Mouse (Mus musculus) Muller cell, postnatal 12 days (primary cell): ENCODE data around the gene H2-M10.2.
A peak's percentile ranks its signal among the peaks of the same experiment; 100 is the strongest.

Source experiments
- DNase-seq: peaks from one replicate; pipeline ENCODE4 v3.0.0-alpha.2; 2015; ENCODE audit errors: inconsistent ontology term

Gene H2-M10.2

DNA sequence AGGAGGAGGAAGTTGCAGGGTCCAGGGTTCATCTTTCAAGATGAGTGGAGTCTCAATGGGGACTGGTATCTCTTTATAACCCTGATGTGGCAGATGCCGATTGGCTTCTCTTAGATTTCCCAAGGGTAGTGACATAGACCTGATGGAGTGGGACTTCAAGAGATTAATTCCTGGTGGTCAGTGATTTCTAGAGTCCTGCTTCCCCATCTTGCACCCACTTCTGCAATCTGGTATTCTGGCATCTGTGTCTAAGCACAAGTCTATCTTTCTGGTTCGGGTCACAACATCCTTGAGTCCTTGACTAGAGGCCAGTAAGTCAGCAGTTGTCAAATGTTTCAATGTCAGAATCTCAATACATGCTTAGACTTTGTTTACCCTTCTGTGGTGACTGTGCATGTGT, at the start of gene H2-M10.2:
Gene H2-M10.2 (minus strand): TSS at position 101 of the 400 bp plus-strand sequence.
- no peak for DNase-seq

DNA sequence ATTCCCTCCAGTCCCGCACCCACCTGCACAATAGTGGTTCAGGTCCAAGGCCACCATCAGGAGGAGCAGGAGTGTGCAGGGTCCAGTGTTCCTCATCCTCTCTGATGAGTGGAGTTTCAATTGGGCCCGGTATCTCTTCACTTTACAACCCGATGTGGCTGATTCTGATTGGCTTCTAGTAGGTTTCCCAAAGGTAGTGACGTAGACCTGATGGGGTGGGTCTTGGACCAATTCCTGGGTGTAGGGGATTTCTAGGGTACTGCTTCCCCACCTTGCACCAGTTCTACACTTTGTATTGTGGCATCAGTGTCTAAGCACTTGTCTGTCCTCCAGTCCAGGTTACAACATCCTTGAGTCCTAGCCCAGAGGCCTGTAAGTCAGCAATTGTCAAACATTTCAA, 39.8 kb upstream of the H2-M10.2 start, which contains the start of gene H2-M10.1:
Gene H2-M10.1 (minus strand): TSS at position 101 of the 400 bp plus-strand sequence.
- DNase-seq, result no peak

DNA sequence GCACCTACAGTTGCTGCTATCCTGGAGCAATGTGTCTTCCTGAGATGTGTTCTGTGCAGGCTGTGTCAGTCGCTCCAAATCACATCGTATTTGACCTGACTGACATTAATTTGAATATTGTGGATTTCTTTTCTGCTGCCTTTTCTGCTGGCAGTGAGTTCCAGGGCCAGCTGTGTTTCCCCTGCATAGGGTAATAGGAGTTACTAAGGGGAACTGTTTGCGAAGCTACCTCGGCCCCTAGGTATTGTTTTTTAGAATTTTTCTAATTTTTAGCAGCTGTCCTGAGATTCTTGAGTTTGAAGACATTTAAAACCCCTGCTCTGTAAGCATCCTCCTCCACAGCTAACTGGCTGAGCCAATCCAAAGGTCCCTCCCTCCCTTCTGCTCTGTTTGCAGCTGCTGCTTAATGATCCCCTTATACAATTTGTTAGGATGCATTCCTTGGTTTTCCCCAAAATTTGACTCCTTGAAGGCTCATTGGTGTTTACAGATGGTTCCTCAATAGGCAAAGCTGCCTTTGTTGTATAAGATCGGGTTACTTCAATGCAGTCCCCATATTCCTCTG, 29.5 kb upstream of the H2-M10.2 start:
- DNase-seq, result no peak

DNA sequence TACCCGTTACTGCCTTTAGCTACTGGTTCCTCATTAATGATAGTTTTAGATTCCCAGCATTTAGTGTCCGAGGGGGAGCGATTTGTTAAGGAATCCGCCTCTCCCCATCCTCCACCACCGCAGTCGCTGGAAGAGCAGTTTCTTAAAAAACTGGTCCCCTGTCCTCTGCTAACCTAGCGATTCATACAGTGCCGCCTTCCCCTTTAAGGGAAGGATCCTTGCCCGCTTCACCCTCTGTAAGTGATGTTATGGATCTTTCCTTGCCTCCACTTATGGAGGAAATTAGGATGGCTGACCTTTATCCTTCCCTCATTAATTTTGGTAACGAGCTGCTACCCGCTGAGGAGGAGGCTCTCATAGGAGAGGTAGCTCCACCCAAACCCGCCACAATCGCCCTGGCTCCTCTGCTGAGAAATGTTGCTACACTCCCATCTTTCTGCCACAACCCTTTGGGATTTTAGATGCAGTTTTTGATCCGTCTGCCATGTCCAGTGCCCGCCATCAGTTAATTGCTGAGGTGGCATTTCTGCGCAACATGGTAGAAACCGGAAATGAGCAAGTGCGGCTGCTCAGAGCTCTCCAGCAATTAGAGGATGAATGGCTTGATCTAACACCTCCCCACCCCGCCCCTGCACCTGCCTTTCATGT, 28.9 kb upstream of the H2-M10.2 start:
- peak; percentile 58 for DNase-seq

DNA sequence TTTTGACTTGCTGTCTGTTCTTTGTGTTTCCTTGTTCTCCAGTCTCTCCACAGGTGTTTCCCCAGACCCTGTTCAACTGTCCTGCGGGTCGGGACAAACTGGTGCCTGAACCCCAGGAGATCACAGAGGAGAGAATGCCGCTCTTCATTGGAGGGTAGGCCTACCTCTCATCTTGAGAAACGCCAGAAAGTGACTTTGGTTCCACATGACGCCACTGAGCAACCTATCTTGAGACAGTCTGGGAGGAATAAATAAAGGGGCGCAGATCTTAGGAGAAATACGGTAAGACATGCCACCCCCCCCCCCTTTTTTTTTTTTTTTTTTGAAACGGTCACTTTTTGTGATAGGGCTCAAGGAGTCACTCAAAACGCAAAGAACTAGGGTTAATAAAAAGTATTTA, 28.2 kb upstream of the H2-M10.2 start:
- no peak for DNase-seq

DNA sequence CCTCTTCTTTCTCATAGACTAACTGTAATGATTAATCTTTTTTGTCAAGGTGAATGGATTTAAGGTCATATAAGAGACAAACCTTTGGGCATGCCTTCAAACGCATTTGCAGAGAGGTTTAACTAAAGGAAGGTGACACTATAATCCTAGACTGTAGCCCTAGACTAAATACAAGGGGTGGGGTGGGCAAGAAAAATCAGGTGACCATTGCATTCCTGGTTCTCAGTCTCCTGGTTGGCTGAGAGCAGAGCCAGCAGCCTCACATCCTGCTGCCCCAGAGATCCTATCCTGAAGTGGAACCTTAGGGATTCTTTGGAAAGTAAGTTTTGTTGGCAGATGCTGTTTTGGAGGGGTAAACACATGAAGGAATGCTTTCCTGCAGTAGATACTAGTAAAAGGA, 23.0 kb upstream of the H2-M10.2 start:
- no peak for DNase-seq

DNA sequence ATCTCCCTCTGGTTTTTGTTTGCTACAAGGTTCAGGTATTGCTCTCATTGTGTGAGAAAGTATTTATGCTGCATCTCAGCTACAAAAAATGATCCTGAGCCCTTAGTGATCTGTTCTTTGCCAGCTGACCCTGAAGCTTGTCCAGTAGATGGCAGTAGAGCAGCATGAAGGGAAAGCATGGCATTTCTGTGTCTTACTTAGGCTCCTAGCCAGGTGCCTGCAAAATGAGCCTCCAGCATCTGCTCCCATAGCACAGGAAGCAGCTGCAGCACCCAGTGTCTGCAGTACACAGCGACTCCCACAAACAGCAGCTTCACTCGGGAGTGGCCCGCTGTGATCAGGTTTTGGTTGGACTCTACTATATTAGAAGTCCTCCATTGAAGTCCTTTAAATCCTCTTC, 22.6 kb upstream of the H2-M10.2 start:
- DNase-seq, result peak; percentile 58

DNA sequence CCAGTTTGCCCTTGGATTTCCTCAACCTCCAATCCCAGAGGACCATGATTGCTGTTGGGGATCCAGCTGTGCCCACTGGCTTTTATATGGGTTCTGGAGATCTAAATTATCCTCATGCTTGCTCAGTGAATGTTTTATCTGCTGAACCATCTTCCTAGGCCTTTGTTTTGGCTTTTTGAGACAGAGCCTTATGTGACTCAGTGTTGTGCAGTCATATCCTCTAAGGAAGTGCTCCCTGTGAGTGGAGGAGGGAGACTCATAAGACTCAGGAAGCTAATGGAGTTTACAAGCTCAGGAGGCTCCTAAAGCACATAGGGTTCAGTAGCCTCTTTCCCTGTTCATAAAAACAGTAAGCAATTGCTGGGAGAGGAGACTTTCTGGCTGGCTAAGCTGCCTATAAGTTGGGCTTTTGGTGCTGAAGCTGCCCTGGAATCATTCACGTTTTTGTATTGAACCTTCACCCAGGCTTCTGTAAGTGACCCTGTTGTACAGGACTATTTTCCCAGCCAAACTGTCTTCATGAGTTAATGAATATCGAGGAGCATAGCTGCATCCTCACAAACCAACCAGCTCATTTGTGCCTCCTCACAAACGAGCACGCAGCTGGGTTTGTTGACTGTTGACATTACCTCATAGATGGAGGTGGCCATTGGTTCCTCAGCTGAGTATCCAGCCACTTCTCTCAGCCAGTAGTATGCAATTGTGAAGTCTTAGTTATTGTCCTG, 4.6 kb downstream of the H2-M10.2 start:
- DNase-seq, result no peak

DNA sequence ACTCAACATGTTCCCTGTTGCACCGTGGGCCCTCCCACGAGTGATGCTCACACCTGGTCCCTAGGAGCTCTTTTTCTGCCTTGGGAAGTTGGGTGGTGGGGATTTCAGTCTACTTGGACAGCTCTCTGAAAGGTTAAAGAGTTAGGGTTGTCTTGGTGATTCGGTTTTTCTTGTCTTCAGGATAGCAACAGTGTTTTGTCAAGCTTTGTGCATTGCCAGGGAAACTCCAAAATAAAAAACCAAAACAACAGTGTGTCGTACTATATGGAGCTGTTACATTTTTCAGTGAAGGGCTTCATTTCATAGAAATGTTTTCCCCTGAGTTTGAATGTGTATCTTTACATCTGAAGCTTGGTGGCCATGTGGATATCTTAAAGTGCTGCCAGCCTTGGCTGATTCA, 11.5 kb downstream of the H2-M10.2 start:
- DNase-seq, result no peak

DNA sequence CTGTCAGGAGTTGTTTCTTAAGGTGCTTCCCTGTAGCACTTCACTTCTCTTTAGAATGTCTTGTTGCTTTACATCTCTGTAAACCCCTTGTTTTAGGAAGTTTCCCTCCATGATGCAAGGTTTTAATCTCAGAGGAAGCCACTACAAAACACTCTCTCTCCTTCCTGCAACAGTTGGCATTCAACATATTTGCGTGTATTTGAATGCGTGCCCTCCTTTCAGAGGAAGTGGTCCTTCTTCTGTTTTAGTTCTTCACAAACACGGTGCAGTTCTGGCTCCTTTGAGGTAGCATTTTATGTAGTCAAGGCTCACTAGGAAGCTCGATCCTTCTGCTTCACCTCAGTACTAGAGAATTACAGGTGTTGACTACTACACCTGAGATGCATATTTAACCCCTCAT, 12.5 kb downstream of the H2-M10.2 start:
- DNase-seq, result no peak

DNA sequence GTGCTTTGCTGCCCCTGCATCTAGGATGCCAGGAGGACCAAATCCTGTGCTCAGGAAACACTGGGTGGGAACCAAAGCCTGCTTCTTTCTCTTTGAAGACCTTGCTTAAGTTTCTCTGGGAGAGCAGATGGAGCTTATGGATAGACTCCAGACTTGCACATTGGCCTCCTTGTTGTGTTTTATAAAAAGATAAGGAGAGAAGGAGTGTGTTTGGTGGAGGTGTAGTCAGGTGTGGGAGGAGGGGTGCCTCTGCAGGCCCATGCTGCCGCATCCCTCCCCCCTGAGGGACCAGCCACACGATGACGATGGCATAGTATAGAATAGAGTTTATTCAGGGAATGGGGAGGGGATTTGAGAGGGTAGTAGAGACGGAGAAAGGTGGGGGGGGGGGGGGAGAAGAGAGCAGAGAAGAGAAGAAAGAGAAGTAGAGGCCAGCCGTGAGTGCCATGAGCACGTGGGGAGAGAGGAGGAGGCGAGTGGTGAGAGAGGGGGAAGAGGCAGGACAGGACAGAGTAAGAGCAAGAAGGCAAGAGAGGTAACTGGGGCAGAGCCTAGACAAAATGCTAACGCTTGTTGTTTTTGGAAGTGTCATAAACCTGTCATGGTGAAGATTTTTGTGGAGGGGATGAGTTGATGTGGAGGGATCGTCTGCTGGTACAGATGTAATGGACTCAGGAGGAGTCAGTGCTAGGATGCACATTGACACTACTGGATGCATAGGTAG, 13.5 kb downstream of the H2-M10.2 start:
- DNase-seq, result no peak

DNA sequence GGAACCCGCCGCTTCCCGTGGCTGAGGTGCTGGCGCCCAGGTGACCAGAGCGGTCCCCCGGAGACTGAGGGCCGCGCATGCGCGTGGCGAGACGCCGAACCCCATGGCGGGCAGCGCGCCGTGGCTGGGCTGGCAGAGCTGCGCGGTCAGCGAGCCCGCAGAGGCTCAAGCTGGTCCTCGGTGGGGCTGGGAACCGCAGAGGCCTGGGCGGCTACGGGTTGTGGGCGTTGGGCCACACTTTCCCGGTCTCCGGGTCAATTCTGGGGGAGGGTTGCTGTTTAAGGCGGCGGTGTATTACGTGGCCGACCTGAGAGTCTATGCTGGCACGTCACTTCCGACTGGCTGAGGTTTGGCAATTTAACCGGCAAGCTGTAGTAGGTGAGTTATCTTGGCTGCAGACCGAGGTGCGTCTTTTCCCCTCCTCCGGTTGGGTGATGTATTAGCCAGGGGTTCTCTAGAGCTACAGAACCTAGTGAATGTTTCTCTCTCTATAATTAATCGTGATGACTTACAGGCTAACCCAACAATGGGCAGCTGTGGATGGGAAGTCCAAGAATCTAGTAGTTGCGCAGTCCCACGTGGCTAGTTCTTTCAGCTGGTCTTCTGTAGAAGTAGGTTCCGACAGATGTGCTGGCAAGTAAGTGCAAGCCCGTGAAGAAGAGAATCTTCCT, 14.6 kb downstream of the H2-M10.2 start, which contains the start of gene Trim39:
Gene Trim39 (minus strand): TSS at position 662 of the 671 bp plus-strand sequence.
- DNase-seq, result peak; percentile 89

- DNase-seq, result peak; percentile 94
These were observed 15.2 kb downstream of the H2-M10.2 start for GRCm38 (mm10) chr17:36270956-36271585.

DNA sequence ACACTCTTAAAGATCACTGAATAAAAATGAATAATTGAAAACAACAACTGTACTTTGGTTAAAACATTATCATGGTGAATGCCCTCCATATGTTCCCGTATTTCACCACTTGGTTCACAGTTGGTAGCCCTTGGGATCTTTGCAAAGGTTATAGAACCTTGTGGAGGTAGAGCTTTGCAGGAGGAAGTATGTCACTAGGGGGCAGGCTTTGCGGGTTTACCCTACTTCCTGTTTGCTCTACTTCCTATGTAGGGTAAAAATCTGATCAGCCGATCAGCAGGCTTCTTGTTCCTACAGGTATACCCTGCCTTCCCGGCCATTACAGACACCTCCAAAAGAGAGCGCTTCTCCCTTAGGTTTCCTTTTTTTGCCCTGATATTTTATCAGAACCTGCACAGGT, 20.5 kb downstream of the H2-M10.2 start:
- DNase-seq, result no peak

GRCm38 (mm10) chr17:36264273-36264925, 21.9 kb downstream of the H2-M10.2 start:
- peak; percentile 11 for DNase-seq

GRCm38 (mm10) chr17:36261511-36262166, 24.7 kb downstream of the H2-M10.2 start:
- DNase-seq, result no peak

- DNase-seq, result no peak
These were observed 28.3 kb downstream of the H2-M10.2 start, which contains the start of gene Rpp21 for GRCm38 (mm10) chr17:36257969-36258368. Rpp21 (minus strand) TSS chr17:36258069.

- DNase-seq, result peak; percentile 76
These were observed 28.9 kb downstream of the H2-M10.2 start for GRCm38 (mm10) chr17:36257241-36257947.

GRCm38 (mm10) chr17:36253087-36253600, 33.1 kb downstream of the H2-M10.2 start:
- DNase-seq, result no peak
